Mouse (Mus musculus) hindbrain, embryonic 14.5 days (tissue): ENCODE measurements around the gene Slco3a1. TPM values are rescaled to one million over a fixed set of nuclear protein-coding genes. Genes with fewer than 3 reads are reported as not detected.

Experiments
- ATAC-seq: fragments of 200-750 bp; cut with Nextera tagmentation; 2 replicates; pipeline ENCODE4 v1.8.0; 2017; ENCODE audit warnings: moderate number of reproducible peaks, mild to moderate bottlenecking, moderate TSS enrichment, moderate library complexity; ENCODE audit not compliant: low FRiP score
- DNase-seq: peaks from one replicate; pipeline ENCODE4 v3.0.0-alpha.2; 2015; ENCODE audit warnings: low spot score
- H3K27ac ChIP-seq: fragments of 300-500 bp; sonication (generic); 2 replicates; pipeline ENCODE4 v1.5.1; 2014; ENCODE audit warnings: mild to moderate bottlenecking, moderate library complexity
- H3K27me3 ChIP-seq: fragments of 300-500 bp; sonication (generic); 2 replicates; pipeline ENCODE4 v1.6.1; 2014; ENCODE audit warnings: mild to moderate bottlenecking, low read length, mixed read lengths; ENCODE audit not compliant: control insufficient read depth, insufficient read depth
- H3K36me3 ChIP-seq: fragments of 300-500 bp; sonication (generic); replicated peaks from 2 replicates; pipeline ENCODE4 v1.6.1; 2014; ENCODE audit not compliant: control insufficient read depth, insufficient read depth
- H3K4me1 ChIP-seq: fragments of 300-500 bp; sonication (generic); replicated peaks from 2 replicates; pipeline ENCODE4 v1.6.1; 2014; ENCODE audit warnings: antibody characterized with exemption, low read length, mixed read lengths; ENCODE audit not compliant: control insufficient read depth, insufficient read depth
- H3K4me2 ChIP-seq: fragments of 300-500 bp; sonication (generic); replicated peaks from 2 replicates; pipeline ENCODE4 v1.6.1; 2014; ENCODE audit warnings: mild to moderate bottlenecking, moderate library complexity
- H3K4me3 ChIP-seq: fragments of 300-500 bp; sonication (generic); replicated peaks from 2 replicates; pipeline ENCODE4 v1.5.1; 2014; ENCODE audit warnings: mild to moderate bottlenecking, low read length
- H3K9ac ChIP-seq: fragments of 300-500 bp; sonication (generic); 2 replicates; pipeline ENCODE4 v1.6.1; 2014
- H3K9me3 ChIP-seq: fragments of 300-500 bp; sonication (generic); 2 replicates; pipeline ENCODE4 v1.6.1; 2016; ENCODE audit warnings: low read length; ENCODE audit not compliant: control insufficient read depth
- WGBS: fragments of 180-500 bp; shearing (Covaris S2); extraction: QIAGEN DNeasy Blood & Tissue Kit; methylation state at CpG from one replicate; pipeline ENCODE4 v1.1.7; 2014; 5-methylcytosine and 5-hydroxymethylcytosine counted together
- microRNA-seq: library from miRNA; unstranded; fragments of <30 nt; microRNA quantifications from one replicate; pipeline ENCODE4, GENCODE M21; 2016
- polyA plus RNA-seq: library from polyadenylated mRNA; unstranded; fragments of >200 nt; fragmentation: Nextera tagmentation; extraction: Ambion mirVana; gene quantifications from 2 replicates; pipeline ENCODE4 v1.2.1, GENCODE M21; 2014

Slco3a1 gene
- polyA plus RNA-seq, 1 experiment from 2014 or later, result 14.6 TPM

- Histone ChIP-seq H3K27ac (no peak overlapping the region), H3K4me2 (no peak overlapping the region), H3K4me1 (no peaks in the 10 kb centered on the region), H3K4me3 (no peak overlapping the region), H3K9ac (no peak overlapping the region), H3K36me3 (no peaks in the 10 kb centered on the region), H3K27me3 (no peaks in the 10 kb centered on the region), H3K9me3 (no peaks in the 10 kb centered on the region)
- 89% methylated on average over 2 of the region's 2 CpGs for WGBS
- ATAC-seq (no peak), DNase-seq (no peak)
Observed at GRCm38 (mm10) chr7:74266511-74267168, 287.9 kb downstream of the Slco3a1 start.

- Histone ChIP-seq H3K36me3 (no peaks in the 10 kb centered on the region), H3K4me3 (no peak overlapping the region), H3K4me1 (no peaks in the 10 kb centered on the region), H3K9me3 (no peaks in the 10 kb centered on the region), H3K4me2 (no peak overlapping the region), H3K27ac (no peak overlapping the region), H3K9ac (no peak overlapping the region), H3K27me3 (no peaks in the 10 kb centered on the region)
- ATAC-seq (no peak), DNase-seq (no peak)
- 84% methylated on average over 3 of the region's 3 CpGs for WGBS
Observed at GRCm38 (mm10) chr7:74256291-74256690, 298.3 kb downstream of the Slco3a1 start.

DNA sequence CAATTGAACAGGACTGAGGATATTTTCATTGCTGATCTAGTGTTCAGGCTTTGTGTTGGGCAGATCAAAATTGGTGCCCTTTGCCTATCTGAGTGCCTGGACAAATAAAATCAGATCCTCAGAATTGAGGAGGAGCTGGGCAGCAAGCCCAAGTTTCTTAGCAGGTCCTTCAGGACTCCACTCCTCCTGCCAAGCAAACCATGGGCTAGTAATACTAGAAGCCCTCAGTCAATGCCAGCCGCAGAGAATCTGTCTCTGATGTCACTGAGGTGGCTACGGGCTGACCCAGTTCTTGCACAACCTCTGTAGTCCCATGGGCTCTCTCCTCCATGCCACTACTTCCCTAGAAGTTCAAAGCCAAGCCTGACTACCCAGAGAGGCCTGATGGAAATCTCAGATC, 302.5 kb downstream of the Slco3a1 start:
- Histone ChIP-seq H3K9me3 (no peaks in the 10 kb centered on the region), H3K4me2 (no peak overlapping the region), H3K4me3 (no peak overlapping the region), H3K4me1 (no peaks in the 10 kb centered on the region), H3K36me3 (no peaks in the 10 kb centered on the region), H3K27ac (no peak overlapping the region), H3K27me3 (no peaks in the 10 kb centered on the region), H3K9ac (no peak overlapping the region)
- WGBS, result 89% methylated on average over 2 of the region's 2 CpGs
- ATAC-seq (no peak), DNase-seq (no peak)

DNA sequence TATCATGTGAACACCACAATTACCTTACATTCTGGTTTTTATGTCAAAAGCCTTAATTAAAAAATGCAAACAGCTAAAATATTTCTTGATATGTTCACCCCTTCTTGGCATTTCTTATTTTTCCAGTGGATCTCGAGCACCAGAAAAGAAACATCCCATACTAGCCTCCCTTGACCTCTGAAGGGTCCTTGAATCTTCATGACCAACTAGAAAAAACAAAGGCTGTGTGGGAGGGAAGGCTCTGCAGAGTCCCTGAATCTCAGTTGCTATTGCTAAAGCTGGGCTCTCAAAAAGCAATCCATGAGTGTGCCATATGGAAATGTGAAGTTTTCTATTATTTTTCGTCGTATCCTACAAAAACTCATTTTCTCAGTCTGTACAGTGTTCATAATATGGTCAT, 313.3 kb downstream of the Slco3a1 start:
- DNase-seq (no peak), ATAC-seq (no peak)
- peak overlapping the region; percentile 77 for H3K27ac ChIP-seq

GRCm38 (mm10) chr7:74240459-74241172, 314.0 kb downstream of the Slco3a1 start:
- Histone ChIP-seq H3K4me3 (no peak overlapping the region), H3K36me3 (no peaks in the 10 kb centered on the region), H3K9me3 (peaks cover 6% of the 10 kb centered on the region; the same call in 1 of the 2 replicates), H3K4me2 (no peak overlapping the region), H3K27ac (peak overlapping the region; percentile 77), H3K27me3 (no peaks in the 10 kb centered on the region), H3K9ac (no peak overlapping the region), H3K4me1 (peaks cover 27% of the 10 kb centered on the region)
- ATAC-seq (peak; percentile 65; the same call in 1 of the 2 replicates), DNase-seq (peak; percentile 56)
- WGBS, result 19% methylated on average over 4 of the region's 4 CpGs

More for the DNA sequence above, 313.3 kb downstream of the Slco3a1 start:
- Histone ChIP-seq H3K4me3 (no peak overlapping the region), H3K9me3 (peaks cover 6% of the 10 kb centered on the region; the same call in 1 of the 2 replicates), H3K27me3 (no peaks in the 10 kb centered on the region), H3K4me1 (peaks cover 27% of the 10 kb centered on the region), H3K36me3 (no peaks in the 10 kb centered on the region), H3K4me2 (no peak overlapping the region), H3K9ac (no peak overlapping the region)
- 83% methylated on average over 3 of the region's 3 CpGs for WGBS

Small RNA genes within 50 kb of the gene (microRNA-seq; reads per million reads assigned to microRNA genes)
- not detected for gene Gm27459
